Mouse (Mus musculus): ENCODE measurements around the gene Dcp1b.

GRCm38 (mm10) chr6:119194601-119195000 lies 19.5 kb downstream of the Dcp1b start:
- TF ChIP-seq CTCF (IDR thresholded peaks at IDR 0.05; ENCODE audit: low read depth) (no peak), EP300 (IDR thresholded peaks at IDR 0.05; ENCODE audit: low read depth) (no peak)
